ENCODE assay signal across 11 mouse cellular contexts in the genomic region with DNA sequence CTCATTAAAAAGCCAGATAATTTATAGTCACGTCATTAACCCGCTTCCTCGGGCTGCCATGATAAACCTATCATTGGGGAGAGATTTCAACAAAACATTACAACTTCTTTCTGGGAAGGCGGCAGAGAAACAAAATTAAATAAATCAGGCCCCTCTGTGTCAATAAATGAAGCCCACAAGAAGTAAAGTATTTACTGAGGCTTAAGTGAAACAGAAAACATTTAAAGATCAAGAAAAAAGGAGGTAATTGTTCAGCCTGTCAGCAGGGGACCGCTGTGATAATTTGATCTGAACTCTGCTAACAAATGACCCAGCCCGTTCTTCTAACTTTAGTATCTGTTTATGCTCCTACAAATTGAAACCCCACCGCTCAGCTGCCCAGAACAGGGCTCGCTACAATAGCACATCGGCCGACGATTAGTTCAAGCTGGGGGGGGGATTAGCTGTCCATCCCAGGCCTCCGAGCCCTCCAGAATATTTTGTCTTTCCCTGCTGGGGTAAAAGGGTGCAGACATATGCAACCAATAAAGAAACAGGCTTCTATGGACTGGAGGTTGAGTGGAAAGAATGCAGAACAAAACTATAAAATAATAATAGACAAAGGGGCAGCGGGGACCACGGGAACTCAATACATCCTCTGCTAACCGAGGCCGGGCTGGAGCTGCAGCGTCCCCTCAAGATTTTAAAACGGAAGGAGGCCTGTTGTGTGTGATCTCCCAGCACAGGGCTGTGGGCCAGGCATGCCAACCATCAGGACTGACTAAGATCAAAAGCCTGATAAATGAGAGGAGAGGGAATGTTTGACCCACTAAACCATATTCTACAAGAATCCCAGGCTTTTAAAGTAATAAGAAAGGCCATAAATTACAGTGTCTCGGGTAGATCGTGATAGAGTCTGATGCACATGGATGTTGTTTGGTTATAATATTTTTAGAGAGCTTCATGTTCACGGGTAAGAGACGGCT.
DNase-seq lines count a peak whose midpoint lies in the region; ATAC-seq lines count a peak whose summit lies in the region.
"Had no signal": no experiment of that assay in that cellular context is flagged by ENCODE, and none has a peak within 500 bp of the region (broad histone marks: within the 10 kb centered on the region; RNA-seq: fewer than 3 reads in every experiment).

No protein-coding gene starts in this region.

- no peak overlapping the region for H3K4me2 ChIP-seq in hindbrain, embryonic 16.5 days (ENCODE audit: low read length)
- H3K4me2 ChIP-seq in midbrain, embryonic 12.5 days (replicated peaks): peak overlapping the region; percentile 38
- H3K4me2 ChIP-seq: heart, embryonic 15.5 days had no signal

- peaks cover 26% of the 10 kb centered on the region for H3K4me1 ChIP-seq in hindbrain, embryonic 10.5 days (replicated peaks)
- H3K4me1 ChIP-seq in hindbrain, embryonic 16.5 days (ENCODE audit: control insufficient read depth, insufficient read depth, low read depth, low read length): peaks cover 5% of the 10 kb centered on the region; the same call in 1 of the 2 replicates
- peaks cover 23% of the 10 kb centered on the region for H3K4me1 ChIP-seq in midbrain, embryonic 12.5 days

- peak overlapping the region; percentile 73 for H3K27ac ChIP-seq in hindbrain, embryonic 10.5 days
- H3K27ac ChIP-seq in hindbrain, embryonic 16.5 days (ENCODE audit: low read depth, low read length): no peak overlapping the region
- peak overlapping the region; percentile 27; the same call in 1 of the 2 replicates for H3K27ac ChIP-seq in midbrain, embryonic 12.5 days (replicated peaks)
- H3K27ac ChIP-seq: heart, embryonic 15.5 days had no signal

- WGBS in hindbrain, embryonic 10.5 days: 25% methylated on average over 22 of the region's 22 CpGs
- WGBS in hindbrain, embryonic 16.5 days: 17% methylated on average over 22 of the region's 22 CpGs
- WGBS in midbrain, embryonic 12.5 days: 11% methylated on average over 22 of the region's 22 CpGs

- H3K9me3 ChIP-seq in hindbrain, embryonic 10.5 days: no peaks in the 10 kb centered on the region
- no peaks in the 10 kb centered on the region for H3K9me3 ChIP-seq in hindbrain, embryonic 16.5 days (ENCODE audit: control insufficient read depth, low read length)
- no peaks in the 10 kb centered on the region for H3K9me3 ChIP-seq in midbrain, embryonic 12.5 days
- H3K9me3 ChIP-seq: heart, embryonic 15.5 days had no signal

- DNase-seq in hindbrain, embryonic 10.5 days (ENCODE audit: low spot score): peak; percentile 55
- peak; percentile 74 for DNase-seq in embryo, embryonic 10.5 days (ENCODE audit: low spot score)
- peak; percentile 77 for DNase-seq in forelimb bud, embryonic 11.5 days (ENCODE audit: low read depth, low spot score)
- DNase-seq in ovary, postnatal 14 days (ENCODE audit: low spot score): no peak
- no peak for DNase-seq in adrenal gland, adult 2 months
- DNase-seq in testis, postnatal 10 days (ENCODE audit: low spot score): no peak
- DNase-seq: adrenal gland, postnatal 36 days; cerebellum, postnatal 14 days had no signal

- no peak for ATAC-seq in hindbrain, embryonic 16.5 days
- ATAC-seq in midbrain, embryonic 12.5 days (ENCODE audit: low FRiP score, low read depth): peak; percentile 44

- H3K36me3 ChIP-seq in hindbrain, embryonic 10.5 days: no peaks in the 10 kb centered on the region
- no peaks in the 10 kb centered on the region for H3K36me3 ChIP-seq in hindbrain, embryonic 16.5 days (ENCODE audit: control insufficient read depth, insufficient read depth, low read length)
- H3K36me3 ChIP-seq in midbrain, embryonic 12.5 days: no peaks in the 10 kb centered on the region
- H3K36me3 ChIP-seq: heart, embryonic 15.5 days had no signal

- H3K9ac ChIP-seq in hindbrain, embryonic 16.5 days (ENCODE audit: low read depth, low read length): no peak overlapping the region
- H3K9ac ChIP-seq in midbrain, embryonic 12.5 days (replicated peaks): no peak overlapping the region
- H3K9ac ChIP-seq: heart, embryonic 15.5 days had no signal

- peak overlapping the region; percentile 24 for H3K4me3 ChIP-seq in hindbrain, embryonic 10.5 days
- no peak overlapping the region for H3K4me3 ChIP-seq in hindbrain, embryonic 16.5 days (ENCODE audit: low read length)
- no peak overlapping the region for H3K4me3 ChIP-seq in midbrain, embryonic 12.5 days
- H3K4me3 ChIP-seq: heart, embryonic 15.5 days had no signal

- peaks cover 41% of the 10 kb centered on the region for H3K27me3 ChIP-seq in hindbrain, embryonic 10.5 days (ENCODE audit: insufficient read depth, poor library complexity, severe bottlenecking)
- H3K27me3 ChIP-seq in hindbrain, embryonic 16.5 days (replicated peaks; ENCODE audit: control insufficient read depth, insufficient read depth, low read length): no peaks in the 10 kb centered on the region; the same call in 1 of the 2 replicates
- H3K27me3 ChIP-seq in midbrain, embryonic 12.5 days: peaks cover 21% of the 10 kb centered on the region

Comparison
In these comparisons a context has a peak if more than half of its experiments do, and no peak if none do; other contexts are left out.
1. DNase-seq: peak in hindbrain, embryonic 10.5 days (single experiment), embryo, embryonic 10.5 days (single experiment) and forelimb bud, embryonic 11.5 days (single experiment); none in ovary, postnatal 14 days (single experiment), adrenal gland, adult 2 months (single experiment) and testis, postnatal 10 days (single experiment).